Mouse (Mus musculus): ENCODE measurements around the gene Plekhm3. TPM values are rescaled to one million over a fixed set of nuclear protein-coding genes. Genes with fewer than 3 reads are reported as not detected.

Gene Plekhm3
- polyA plus RNA-seq, 1 experiment = 7.4 TPM

- TF ChIP-seq CTCF (IDR thresholded peaks at IDR 0.05; ENCODE audit: borderline replicate concordance, extremely low read depth, insufficient read depth, insufficient read length) = no peak
- TF ChIP-seq POLR2A (IDR thresholded peaks at IDR 0.05; ENCODE audit: borderline replicate concordance, extremely low read depth, insufficient read depth, insufficient read length, poor library complexity, severe bottlenecking) = no peak
- no peak for DNase-seq (ENCODE audit: low read depth)
Measured at GRCm38 (mm10) chr1:64927437-64928274, 29.0 kb downstream of the Plekhm3 start.

GRCm38 (mm10) chr1:64925594-64925993 is 31.0 kb downstream of the Plekhm3 start:
- TF ChIP-seq POLR2A (IDR thresholded peaks at IDR 0.05; ENCODE audit: borderline replicate concordance, extremely low read depth, insufficient read depth, insufficient read length, poor library complexity, severe bottlenecking) (no peak), CTCF (IDR thresholded peaks at IDR 0.05; ENCODE audit: borderline replicate concordance, extremely low read depth, insufficient read depth, insufficient read length) (no peak)
- DNase-seq (ENCODE audit: low read depth) = no peak

GRCm38 (mm10) chr1:64924283-64924682 is 32.3 kb downstream of the Plekhm3 start:
- DNase-seq (ENCODE audit: low read depth) = peak; percentile 36
- TF ChIP-seq CTCF (IDR thresholded peaks at IDR 0.05; ENCODE audit: borderline replicate concordance, extremely low read depth, insufficient read depth, insufficient read length) (no peak), POLR2A (IDR thresholded peaks at IDR 0.05; ENCODE audit: borderline replicate concordance, extremely low read depth, insufficient read depth, insufficient read length, poor library complexity, severe bottlenecking) (no peak)

- peak; percentile 75 for DNase-seq (ENCODE audit: low read depth)
Measured at GRCm38 (mm10) chr1:64918810-64919528, 37.7 kb downstream of the Plekhm3 start.

GRCm38 (mm10) chr1:64917966-64918365 is 38.7 kb downstream of the Plekhm3 start:
- no peak for DNase-seq (ENCODE audit: low read depth)
- no peak for TF ChIP-seq POLR2A (IDR thresholded peaks at IDR 0.05; ENCODE audit: borderline replicate concordance, extremely low read depth, insufficient read depth, insufficient read length, poor library complexity, severe bottlenecking)
- TF ChIP-seq CTCF (IDR thresholded peaks at IDR 0.05; ENCODE audit: borderline replicate concordance, extremely low read depth, insufficient read depth, insufficient read length) = no peak

More at GRCm38 (mm10) chr1:64918810-64919528, 37.7 kb downstream of the Plekhm3 start:
- TF ChIP-seq POLR2A (IDR thresholded peaks at IDR 0.05; ENCODE audit: borderline replicate concordance, extremely low read depth, insufficient read depth, insufficient read length, poor library complexity, severe bottlenecking) = no peak
- TF ChIP-seq CTCF (IDR thresholded peaks at IDR 0.05; ENCODE audit: borderline replicate concordance, extremely low read depth, insufficient read depth, insufficient read length) = peak; percentile 40; the same call in 1 of the 2 replicates

GRCm38 (mm10) chr1:64916884-64917507 is 39.6 kb downstream of the Plekhm3 start:
- TF ChIP-seq POLR2A (IDR thresholded peaks at IDR 0.05; ENCODE audit: borderline replicate concordance, extremely low read depth, insufficient read depth, insufficient read length, poor library complexity, severe bottlenecking) = no peak
- no peak for TF ChIP-seq CTCF (IDR thresholded peaks at IDR 0.05; ENCODE audit: borderline replicate concordance, extremely low read depth, insufficient read depth, insufficient read length)
- peak; percentile 89 for DNase-seq (ENCODE audit: low read depth)

GRCm38 (mm10) chr1:64914356-64914755 is 42.3 kb downstream of the Plekhm3 start:
- TF ChIP-seq CTCF (IDR thresholded peaks at IDR 0.05; ENCODE audit: borderline replicate concordance, extremely low read depth, insufficient read depth, insufficient read length) = no peak
- no peak for TF ChIP-seq POLR2A (IDR thresholded peaks at IDR 0.05; ENCODE audit: borderline replicate concordance, extremely low read depth, insufficient read depth, insufficient read length, poor library complexity, severe bottlenecking)

GRCm38 (mm10) chr1:64907740-64908139 is 48.9 kb downstream of the Plekhm3 start:
- TF ChIP-seq CTCF (IDR thresholded peaks at IDR 0.05; ENCODE audit: borderline replicate concordance, extremely low read depth, insufficient read depth, insufficient read length) (no peak), POLR2A (IDR thresholded peaks at IDR 0.05; ENCODE audit: borderline replicate concordance, extremely low read depth, insufficient read depth, insufficient read length, poor library complexity, severe bottlenecking) (no peak)
- DNase-seq (ENCODE audit: low read depth) = no peak

More at GRCm38 (mm10) chr1:64914356-64914755, 42.3 kb downstream of the Plekhm3 start:
- no peak for DNase-seq (ENCODE audit: low read depth)

- TF ChIP-seq POLR2A (IDR thresholded peaks at IDR 0.05; ENCODE audit: borderline replicate concordance, extremely low read depth, insufficient read depth, insufficient read length, poor library complexity, severe bottlenecking) = no peak
- no peak for TF ChIP-seq CTCF (IDR thresholded peaks at IDR 0.05; ENCODE audit: borderline replicate concordance, extremely low read depth, insufficient read depth, insufficient read length)
- no peak for DNase-seq (ENCODE audit: low read depth)
Measured at GRCm38 (mm10) chr1:64906226-64906625, 50.4 kb downstream of the Plekhm3 start.

- no peak for TF ChIP-seq CTCF (IDR thresholded peaks at IDR 0.05; ENCODE audit: borderline replicate concordance, extremely low read depth, insufficient read depth, insufficient read length)
- peak; percentile 42 for DNase-seq (ENCODE audit: low read depth)
Measured at GRCm38 (mm10) chr1:64903415-64903814, 53.2 kb downstream of the Plekhm3 start.

- peak; percentile 60 for DNase-seq (ENCODE audit: low read depth)
- TF ChIP-seq POLR2A (IDR thresholded peaks at IDR 0.05; ENCODE audit: borderline replicate concordance, extremely low read depth, insufficient read depth, insufficient read length, poor library complexity, severe bottlenecking) (no peak), CTCF (IDR thresholded peaks at IDR 0.05; ENCODE audit: borderline replicate concordance, extremely low read depth, insufficient read depth, insufficient read length) (no peak)
Measured at GRCm38 (mm10) chr1:64902804-64903203, 53.8 kb downstream of the Plekhm3 start.
